In the genomic region with DNA sequence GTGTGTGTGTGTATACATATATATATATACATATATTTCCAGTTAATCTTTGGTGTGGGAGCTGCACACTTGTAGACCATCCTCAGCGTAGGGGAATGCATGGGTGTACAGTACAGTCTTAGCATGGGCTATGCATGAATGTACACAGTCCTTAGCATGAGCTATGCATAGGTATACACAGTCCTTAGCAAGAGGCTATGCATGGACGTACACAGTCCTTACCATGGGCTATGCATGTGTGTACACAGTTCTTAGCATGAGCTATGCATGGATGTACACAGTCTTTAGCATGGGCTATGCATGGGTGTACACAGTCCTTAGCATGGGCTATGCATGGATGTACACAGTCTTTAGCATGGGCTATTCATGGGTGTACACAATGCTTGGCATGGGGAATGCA, we compare ENCODE assay signal across 23 mouse cellular contexts.
"Had no signal": no experiment of that assay in that cellular context is flagged by ENCODE, and none has a peak within 500 bp of the region (broad histone marks: within the 10 kb centered on the region; RNA-seq: fewer than 3 reads in every experiment).

No protein-coding gene starts in this region.

- H3K4me2 ChIP-seq: limb, embryonic 13.5 days; liver, embryonic 12.5 days; liver, embryonic 15.5 days; lung, embryonic 15.5 days; neural tube, embryonic 12.5 days; neural tube, embryonic 15.5 days had no signal

- DNase-seq: kidney, adult 18-20 months; kidney, adult 9 months; kidney, postnatal 10 days; layer of hippocampus, adult 9-11 months; liver; lung, adult 18-20 months; lung, postnatal 10 days; lung, postnatal 36 days; right cerebral cortex, adult 18-20 months; right cerebral cortex, postnatal 14 days; right cerebral cortex, postnatal 4 days; thymus, adult 2 months; thymus, postnatal 14 days; thymus, postnatal 4 days had no signal

- H3K4me3 ChIP-seq: layer of hippocampus, adult 2 months; limb, embryonic 10.5 days; limb, embryonic 13.5 days; liver, embryonic 12.5 days; liver, embryonic 15.5 days; lung, embryonic 15.5 days; neural tube, embryonic 12.5 days; neural tube, embryonic 15.5 days had no signal

- H3K27me3 ChIP-seq: limb, embryonic 13.5 days; liver, embryonic 12.5 days; liver, embryonic 15.5 days; lung, embryonic 15.5 days; neural tube, embryonic 12.5 days; neural tube, embryonic 15.5 days had no signal

- H3K27ac ChIP-seq: layer of hippocampus, adult 2 months; limb, embryonic 10.5 days; limb, embryonic 13.5 days; liver, embryonic 12.5 days; liver, embryonic 15.5 days; lung, embryonic 15.5 days; neural tube, embryonic 12.5 days; neural tube, embryonic 15.5 days had no signal

- H3K36me3 ChIP-seq: limb, embryonic 10.5 days; limb, embryonic 13.5 days; liver, embryonic 12.5 days; liver, embryonic 15.5 days; lung, embryonic 15.5 days; neural tube, embryonic 12.5 days; neural tube, embryonic 15.5 days had no signal

- H3K9me3 ChIP-seq: limb, embryonic 10.5 days; limb, embryonic 13.5 days; liver, embryonic 12.5 days; liver, embryonic 15.5 days; lung, embryonic 15.5 days; neural tube, embryonic 15.5 days had no signal

- H3K9ac ChIP-seq: limb, embryonic 13.5 days; liver, embryonic 12.5 days; liver, embryonic 15.5 days; lung, embryonic 15.5 days; neural tube, embryonic 12.5 days; neural tube, embryonic 15.5 days had no signal

- ATAC-seq: intestine, embryonic 16.5 days; liver, embryonic 12.5 days had no signal

- H3K4me1 ChIP-seq: limb, embryonic 10.5 days; limb, embryonic 13.5 days; liver, embryonic 12.5 days; liver, embryonic 15.5 days; lung, embryonic 15.5 days; neural tube, embryonic 12.5 days; neural tube, embryonic 15.5 days had no signal
